Mouse (Mus musculus): Measurements from ENCODE around the gene Gprasp2.
A peak's percentile ranks its signal among the peaks of the same experiment; 100 is the strongest.
"Not testable (repeated sequence)": the region's sequence is repeated elsewhere in the genome, so short reads cannot be mapped to it uniquely, and the experiment has no call there.

Gprasp2 gene

GRCm38 (mm10) chrX:135838521-135839360, at the start of gene Gprasp2:
Gene Gprasp2 (plus strand): TSS chrX:135839034.
- peak; percentile 61 to 74 for DNase-seq

GRCm38 (mm10) chrX:135791536-135791935, 47.3 kb upstream of the Gprasp2 start:
- DNase-seq: no peak

- DNase-seq: no peak
These were observed 46.5 kb upstream of the Gprasp2 start for GRCm38 (mm10) chrX:135792326-135792725.

- peak; percentile 72 to 81 for DNase-seq
These were observed 43.1 kb upstream of the Gprasp2 start for GRCm38 (mm10) chrX:135795591-135796304.

GRCm38 (mm10) chrX:135796305-135797211, 42.3 kb upstream of the Gprasp2 start:
- DNase-seq: peak; percentile 6 to 21

GRCm38 (mm10) chrX:135797212-135797644, 41.6 kb upstream of the Gprasp2 start, which contains the start of gene Bhlhb9:
Gene Bhlhb9 (plus strand): TSS chrX:135797594.
- peak; percentile 21 to 52 for DNase-seq

GRCm38 (mm10) chrX:135804149-135804548, 34.7 kb upstream of the Gprasp2 start:
- no peak for DNase-seq

GRCm38 (mm10) chrX:135805780-135806179, 33.1 kb upstream of the Gprasp2 start:
- DNase-seq: peak in 1 of 2 experiments; percentile 5

- DNase-seq: not testable (repeated sequence)
These were observed 2.9 kb upstream of the Gprasp2 start for GRCm38 (mm10) chrX:135835896-135836295.

GRCm38 (mm10) chrX:135837896-135838295, 938 bp upstream of the Gprasp2 start:
- no peak for DNase-seq

GRCm38 (mm10) chrX:135839397-135840391, 860 bp downstream of the Gprasp2 start:
- peak; percentile 19 to 39 for DNase-seq

- DNase-seq: not testable (repeated sequence)
These were observed 28.0 kb downstream of the Gprasp2 start for GRCm38 (mm10) chrX:135866806-135867205.

- DNase-seq: no peak
These were observed 37.8 kb downstream of the Gprasp2 start for GRCm38 (mm10) chrX:135876679-135877078.

GRCm38 (mm10) chrX:135879626-135880025, 40.8 kb downstream of the Gprasp2 start:
- no peak for DNase-seq

- peak; percentile 84 to 92 for DNase-seq
These were observed 46.8 kb downstream of the Gprasp2 start for GRCm38 (mm10) chrX:135885411-135886233.

- no peak for DNase-seq
These were observed 47.4 kb downstream of the Gprasp2 start for GRCm38 (mm10) chrX:135886234-135886585.
